Mouse (Mus musculus) heart, postnatal 25 days (tissue): ENCODE measurements at regions not wholly inside any gene's neighbourhood (a gene's known extent, or its start where the extent isn't known, plus 50 kb on each side); places are given as distances from the start of the nearest gene placed in this dataset.

ENCODE experiments used
- DNase-seq: peaks from one replicate; pipeline ENCODE4 v3.0.0; 2022; ENCODE audit warnings: low spot score
- intact Hi-C: fragments of 180-260 bp; cut with DNase I; formaldehyde crosslinking; loops from one replicate; pipeline ENCODE4 v1.15.1; 2025

GRCm38 (mm10) chr13:60491948-60492464 is 109.7 kb upstream of the Dapk1 start:
- intact Hi-C loops: no loop called here
- DNase-seq: no peak

DNA sequence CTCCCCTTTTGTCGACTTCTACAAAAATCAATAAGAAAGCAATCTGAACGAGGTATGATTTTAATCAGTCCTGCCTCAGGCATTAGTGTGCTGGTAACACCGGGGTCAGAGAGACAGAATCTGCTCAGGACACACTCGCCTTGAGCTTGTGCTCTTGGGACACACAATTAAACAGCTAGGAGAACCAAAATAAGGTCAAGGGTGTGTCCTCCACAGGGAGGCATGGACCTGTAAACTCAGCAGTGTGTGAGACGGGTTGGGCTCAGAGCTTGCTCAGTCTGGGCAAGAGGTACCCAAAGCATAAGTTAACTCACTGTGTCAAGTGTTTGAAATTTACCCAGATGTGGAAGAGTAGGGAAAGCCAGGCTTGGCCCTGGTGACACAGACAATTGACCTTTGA is 107.9 kb upstream of the Dapk1 start:
- intact Hi-C loops: no loop called here
- no peak for DNase-seq

- intact Hi-C loops: no loop called here
- no peak for DNase-seq
Measured at GRCm38 (mm10) chr13:60497714-60498400, 103.9 kb upstream of the Dapk1 start.

- intact Hi-C loops: no loop called here
- no peak for DNase-seq
Measured at GRCm38 (mm10) chr13:60504196-60504595, 97.6 kb upstream of the Dapk1 start.

DNA sequence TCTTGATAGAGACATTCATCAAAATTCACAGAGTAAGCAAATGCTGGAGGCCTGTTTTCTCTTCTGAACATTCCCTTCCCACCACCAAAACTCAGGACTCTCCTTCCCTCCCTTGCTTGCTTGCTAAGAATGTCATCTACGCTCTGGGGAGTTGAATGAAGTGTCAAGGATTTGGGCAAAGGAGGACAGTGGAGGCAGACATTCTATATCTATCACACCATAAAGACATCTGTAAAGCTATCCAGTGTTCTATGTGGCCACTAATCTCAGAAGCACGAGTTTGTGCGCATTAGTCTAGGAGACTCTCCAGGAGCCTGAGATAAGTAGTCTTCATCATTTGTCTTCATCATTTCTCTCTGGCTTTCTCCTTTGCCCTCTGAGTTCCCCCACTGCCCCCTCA is 94.1 kb upstream of the Dapk1 start:
- no peak for DNase-seq
- intact Hi-C loops: no loop called here

DNA sequence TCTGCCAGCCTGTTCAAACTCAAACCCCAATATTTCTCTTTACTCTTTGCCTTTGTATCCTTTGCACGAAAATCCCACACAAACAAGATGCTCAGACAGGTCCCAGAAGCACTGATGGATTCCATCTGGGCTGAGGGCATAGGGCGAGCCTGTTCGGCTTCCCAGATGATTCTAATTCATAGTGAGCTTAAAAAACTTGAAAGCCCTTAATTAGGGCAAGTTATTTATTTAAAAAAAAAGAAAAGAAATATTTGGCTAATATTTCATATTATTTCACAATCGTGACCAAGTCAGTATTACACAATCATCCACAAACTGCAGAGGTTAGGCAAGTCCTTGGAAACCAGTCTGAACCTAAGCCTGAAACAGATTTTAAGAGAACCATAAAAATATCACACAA is 93.7 kb upstream of the Dapk1 start:
- intact Hi-C loops: no loop called here
- peak; percentile 26 for DNase-seq

DNA sequence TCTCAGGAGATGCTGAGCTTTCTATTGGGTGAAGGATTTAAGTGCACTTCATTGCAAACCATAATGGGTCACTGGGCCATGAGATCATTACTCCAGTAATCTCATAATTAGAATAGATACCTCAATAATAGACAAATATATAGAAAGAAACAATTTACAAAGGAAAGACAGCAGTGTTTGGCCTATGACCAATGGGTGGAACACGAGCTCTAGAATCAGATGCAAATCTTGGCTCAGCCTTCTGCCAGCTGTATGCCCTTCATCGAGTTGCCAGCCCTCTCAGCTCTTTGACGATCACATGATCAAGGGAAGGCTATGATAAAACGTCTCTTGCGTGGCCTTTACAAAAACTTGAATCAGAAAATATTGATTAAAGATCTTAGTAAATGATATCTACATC is 92.9 kb upstream of the Dapk1 start:
- intact Hi-C loops: no loop called here
- DNase-seq: no peak

DNA sequence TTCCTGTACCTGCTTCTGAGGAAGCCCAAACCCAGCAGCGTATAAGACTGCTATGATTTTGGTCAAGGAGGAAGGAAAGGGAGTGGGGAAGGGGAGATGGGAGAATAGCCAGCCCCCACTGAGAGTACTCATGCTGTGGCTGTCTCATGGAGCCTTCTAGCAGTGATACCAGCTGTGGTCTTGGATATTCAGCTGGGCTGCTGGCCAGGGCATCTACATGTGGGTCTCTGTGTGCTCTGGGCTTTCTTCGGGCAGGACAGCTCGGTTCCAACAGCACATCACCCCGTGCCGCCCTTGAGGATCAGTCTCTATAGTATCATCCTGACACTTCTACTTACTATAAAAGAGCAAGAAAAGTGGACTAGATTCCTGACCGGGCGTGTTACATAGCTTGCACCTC is 90.6 kb upstream of the Dapk1 start:
- DNase-seq: no peak
- intact Hi-C loops: no loop called here

DNA sequence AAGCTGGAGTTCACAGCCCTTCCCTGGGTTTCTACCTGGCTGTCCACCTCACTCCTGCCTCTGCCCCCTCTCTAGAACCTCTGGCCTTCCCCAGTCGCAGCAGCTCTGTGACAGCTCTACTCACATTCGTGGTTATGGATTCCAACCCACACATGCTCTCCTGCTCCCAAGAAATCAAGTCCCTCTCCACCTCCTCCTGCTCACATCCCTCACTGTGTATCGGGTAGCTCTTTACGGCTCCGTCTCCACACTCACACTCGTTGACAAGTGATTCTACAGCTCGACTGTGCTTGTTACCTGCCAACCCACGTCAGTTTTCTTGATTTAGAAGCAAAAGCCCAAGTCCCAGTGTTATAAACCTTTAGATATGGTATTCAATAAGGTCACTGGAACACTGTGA is 90.1 kb upstream of the Dapk1 start:
- intact Hi-C loops: no loop called here
- DNase-seq: no peak

GRCm38 (mm10) chr13:60513756-60514155 is 88.0 kb upstream of the Dapk1 start:
- DNase-seq: no peak
- intact Hi-C loops: no loop called here

DNA sequence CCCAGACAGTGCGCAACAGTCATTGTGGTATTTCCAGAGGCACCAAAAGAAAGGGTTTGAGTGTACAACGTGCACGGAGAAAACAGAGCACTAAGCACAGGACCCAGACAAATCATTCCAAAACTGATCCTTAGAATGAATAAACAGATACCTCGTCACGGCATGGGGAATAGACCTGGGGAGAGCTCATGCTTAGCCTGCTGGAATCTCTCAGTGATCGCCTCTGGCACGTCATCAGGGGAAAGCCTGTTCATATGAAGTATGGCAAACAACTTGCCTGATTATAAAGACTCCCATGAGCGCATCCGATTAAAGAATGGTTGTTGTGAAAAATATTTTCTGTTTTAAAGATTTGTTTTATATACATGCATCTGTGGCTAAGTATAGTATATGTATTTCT is 86.9 kb upstream of the Dapk1 start:
- intact Hi-C loops: no loop called here
- no peak for DNase-seq

- no peak for DNase-seq
- intact Hi-C loops: no loop called here
Measured at GRCm38 (mm10) chr13:60518010-60518409, 83.7 kb upstream of the Dapk1 start.

DNA sequence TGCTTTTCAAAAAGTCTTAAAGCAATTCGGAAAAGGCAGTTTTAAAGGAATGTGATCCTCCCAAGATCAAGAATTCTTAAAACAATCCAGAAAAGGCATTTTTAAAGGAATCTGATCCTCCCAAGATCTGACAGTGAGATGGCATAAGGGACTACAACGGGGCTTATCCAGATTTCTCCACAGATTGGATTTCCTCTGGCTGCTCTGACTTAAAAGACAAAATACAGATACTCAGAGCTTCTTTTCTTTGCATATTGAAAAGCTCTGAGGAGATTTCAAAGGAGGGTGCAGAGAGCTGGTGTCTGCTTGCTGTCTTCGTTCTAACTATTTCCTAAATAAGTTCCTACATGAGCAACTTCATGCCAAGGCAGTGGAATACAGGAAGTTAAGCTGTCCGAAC is 82.0 kb upstream of the Dapk1 start:
- no peak for DNase-seq
- intact Hi-C loops: loop anchor here (5.0 kb wide), 1 partner anchor 32 kb away; no protein-coding TSS in a partner anchor

GRCm38 (mm10) chr13:60522719-60523450 is 78.9 kb upstream of the Dapk1 start:
- no peak for DNase-seq
- intact Hi-C loops: loop anchor here (5.0 kb wide), 1 partner anchor 36 kb away; no protein-coding TSS in a partner anchor

DNA sequence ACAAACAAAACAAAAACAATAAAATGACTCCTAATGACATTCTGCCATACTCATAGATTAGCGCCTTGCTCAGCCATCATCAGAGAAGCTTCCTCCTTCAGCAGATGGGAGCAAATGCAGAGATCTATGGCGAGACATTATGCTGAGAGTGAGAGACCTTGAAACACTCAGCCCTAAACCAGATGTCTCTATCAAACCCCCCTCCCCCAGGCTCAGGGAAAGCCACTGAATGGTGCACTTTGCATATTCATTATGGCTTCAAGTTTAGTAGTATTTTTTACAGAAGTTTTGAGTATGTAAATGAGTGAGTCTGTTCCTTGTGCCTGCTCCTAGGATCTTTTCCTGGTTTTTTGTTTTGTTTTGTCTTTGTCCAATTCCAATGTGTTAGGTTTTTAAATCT is 73.9 kb upstream of the Dapk1 start:
- DNase-seq: no peak
- intact Hi-C loops: no loop called here

- no peak for DNase-seq
- intact Hi-C loops: no loop called here
Measured at GRCm38 (mm10) chr13:60528819-60529218, 72.9 kb upstream of the Dapk1 start.

DNA sequence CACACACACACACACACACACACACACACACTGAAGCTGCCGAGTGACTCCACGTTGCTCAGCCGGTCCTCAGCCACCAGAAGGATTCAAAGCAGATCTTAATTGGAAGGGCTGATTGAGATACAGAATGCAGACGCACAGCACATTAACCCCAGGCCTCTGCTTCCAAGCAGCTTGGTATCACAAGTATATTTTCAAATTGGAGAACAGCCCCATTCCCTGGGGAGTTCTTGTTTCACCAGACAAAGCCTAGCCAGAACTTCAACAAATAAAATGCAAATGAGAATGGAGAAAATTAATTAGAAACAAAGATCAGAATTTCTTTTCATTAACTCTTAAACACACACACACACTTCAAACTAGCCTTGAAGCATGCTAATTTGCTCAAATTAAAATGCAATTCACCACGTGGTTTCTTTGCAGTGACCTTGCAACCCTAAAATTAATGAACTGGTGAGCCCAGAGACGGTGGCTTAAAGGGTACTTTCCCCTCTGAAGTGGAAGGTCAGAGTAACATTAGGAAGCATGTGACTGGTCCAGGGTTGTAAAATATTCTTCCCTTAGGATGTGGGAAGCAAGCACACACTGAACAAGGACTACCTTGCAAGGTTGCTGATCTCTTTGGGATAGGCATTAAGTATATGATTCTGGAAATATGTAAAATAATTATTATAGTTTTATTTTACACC is 72.2 kb upstream of the Dapk1 start:
- no peak for DNase-seq
- intact Hi-C loops: no loop called here

GRCm38 (mm10) chr13:60533871-60534427 is 67.8 kb upstream of the Dapk1 start:
- intact Hi-C loops: no loop called here
- no peak for DNase-seq

DNA sequence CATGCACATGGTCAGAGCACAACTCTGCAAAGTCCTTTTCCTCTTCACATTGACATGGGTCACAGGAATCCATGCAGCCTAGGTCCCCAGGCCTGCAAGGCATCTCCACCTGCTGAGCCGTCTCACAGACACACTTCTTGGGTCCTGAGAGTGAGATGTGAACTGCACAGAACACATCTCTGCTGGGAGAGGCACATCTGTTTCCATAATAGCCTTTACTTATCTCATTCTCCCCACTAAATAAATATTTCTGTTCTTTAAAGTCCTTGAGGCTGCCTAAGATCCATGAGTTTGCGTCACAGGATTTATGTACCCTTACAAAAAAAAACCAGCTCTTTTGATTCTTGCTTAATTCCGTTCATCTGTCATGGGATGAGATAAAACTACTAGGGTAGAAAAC is 67.2 kb upstream of the Dapk1 start:
- intact Hi-C loops: no loop called here
- no peak for DNase-seq

- no peak for DNase-seq
- intact Hi-C loops: no loop called here
Measured at GRCm38 (mm10) chr13:60535045-60535444, 66.7 kb upstream of the Dapk1 start.

DNA sequence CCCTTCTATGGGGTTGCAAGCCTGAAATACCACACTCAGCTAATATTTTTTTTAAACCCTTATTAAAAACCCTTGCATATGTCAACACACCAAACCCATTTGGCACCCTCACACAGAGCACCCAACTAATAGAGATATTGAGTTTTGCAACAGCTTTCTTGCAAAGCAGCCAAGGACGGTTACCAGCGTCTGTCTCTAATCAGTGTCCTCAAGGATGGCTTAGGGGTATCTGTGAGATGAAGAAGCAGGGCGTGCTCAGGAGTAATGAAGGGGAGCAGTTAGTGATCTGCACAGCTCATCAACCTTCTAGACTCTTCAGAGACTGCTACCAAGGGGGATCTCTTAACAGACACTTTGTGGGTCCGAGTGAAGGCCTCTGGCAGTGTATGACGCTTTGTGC is 65.0 kb upstream of the Dapk1 start:
- intact Hi-C loops: no loop called here
- no peak for DNase-seq
